Mouse (Mus musculus) left cerebral cortex, adult 6 months (tissue): ENCODE data around the gene Zfp931. TPM values are rescaled to one million over a fixed set of nuclear protein-coding genes. Genes with fewer than 3 reads are reported as not detected.

Experiments
- long read RNA-seq, 2 experiments: library from polyadenylated mRNA; unstranded; transcript quantifications; one replicate each; pipeline ENCODE4 v2.0.0; 2019 to 2020
- polyA plus RNA-seq: library from polyadenylated mRNA; unstranded; fragments of <200 nt; fragmentation: Nextera tagmentation; gene quantifications from 2 replicates; pipeline ENCODE4 v1.2.3, GENCODE M21; 2021

Zfp931 gene
- polyA plus RNA-seq: 27.4 and 36.8 TPM in 2 replicates
- long read RNA-seq, experiment 1, transcript Zfp931-201 (3 exons, 1,372 nt): major isoform, 159 of 166 reads
- long read RNA-seq, experiment 1, partial matches to known transcripts: 0 of 166 reads
- long read RNA-seq, experiment 1, other reads (novel, unspliced or antisense): 3 of 166 reads
- long read RNA-seq, experiment 2, transcript Zfp931-201 (3 exons, 1,372 nt): major isoform, 38 of 48 reads
- long read RNA-seq, experiment 2, partial matches to known transcripts: 2 of 48 reads
- long read RNA-seq, experiment 2, other reads (novel, unspliced or antisense): 7 of 48 reads

GRCm38 (mm10) chr2:178078166-178078717, at the start of gene Zfp931:
Zfp931 (minus strand) TSS chr2:178078476.

DNA sequence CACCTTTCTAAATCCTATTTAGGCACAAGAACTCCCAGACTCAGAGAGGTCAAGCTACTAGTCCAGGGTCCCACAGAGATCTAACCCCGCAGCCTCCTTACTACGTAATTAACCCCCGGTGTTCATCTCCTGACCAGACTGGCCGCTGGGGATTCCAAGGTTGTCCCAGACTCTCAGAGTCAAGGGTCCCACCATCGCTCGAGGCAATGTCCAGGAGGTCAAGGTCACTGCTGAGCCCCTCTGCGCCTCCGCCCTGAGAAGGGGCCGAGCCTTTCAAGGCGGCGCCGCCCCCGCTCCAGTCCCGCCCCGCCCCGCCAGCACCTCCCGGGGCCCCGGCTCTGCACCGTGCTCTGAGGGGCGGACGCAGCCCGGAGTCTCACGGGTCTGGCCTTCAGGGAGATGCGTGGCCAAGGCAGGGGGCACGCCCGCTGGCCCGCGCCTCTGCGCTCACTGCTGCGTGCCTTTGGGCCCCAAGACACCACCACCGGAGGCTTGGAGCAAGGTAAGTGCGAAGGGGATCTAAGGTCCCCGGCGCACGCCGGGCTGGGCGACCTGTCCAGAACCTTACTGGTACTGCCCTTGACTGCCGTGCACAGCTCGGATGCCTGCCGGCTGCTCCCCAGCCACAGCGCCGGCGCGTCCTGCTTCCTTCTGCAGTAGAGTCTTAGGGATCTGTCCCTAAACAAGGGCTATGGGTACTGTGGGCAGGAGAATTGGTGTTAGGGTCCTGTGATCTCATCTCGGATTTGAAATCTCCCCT, 40.7 kb upstream of the Zfp931 start, which contains the start of gene Phactr3:
Gene Phactr3 (plus strand): TSS at position 175 of the 760 bp plus-strand sequence.

GRCm38 (mm10) chr2:178023011-178023611, 55.2 kb downstream of the Zfp931 start, which contains the start of gene Zfp971:
Zfp971 (plus strand) TSS chr2:178023284.

Other genes with a start within 250 kb of the Zfp931 start
- 52.6 and 53.3 TPM in 2 replicates for gene Gm14325, start 238.1 kb downstream of the Zfp931 start, polyA plus RNA-seq
- 6.6 and 10.2 TPM in 2 replicates for gene Gm14327, start 181.4 kb downstream of the Zfp931 start, polyA plus RNA-seq
- 0.41 TPM in 1 of 2 replicates, not detected in the other for gene Zfp972, start 152.9 kb downstream of the Zfp931 start, polyA plus RNA-seq
- 43.9 and 62.2 TPM in 2 replicates for gene Gm14326, start 121.2 kb downstream of the Zfp931 start, polyA plus RNA-seq
- 14.0 and 16.0 TPM in 2 replicates for gene Zfp971, start 55.2 kb downstream of the Zfp931 start, polyA plus RNA-seq
- 43.8 and 52.4 TPM in 2 replicates for gene Phactr3, start 40.5 kb upstream of the Zfp931 start, polyA plus RNA-seq